Mouse (Mus musculus) heart, adult 10 weeks (tissue): Measurements from ENCODE around the gene Mdk. TPM values are rescaled to one million over a fixed set of nuclear protein-coding genes. Genes with fewer than 3 reads are reported as not detected.

ENCODE experiments used
- polyA plus RNA-seq: library from polyadenylated mRNA; stranded (reverse); fragments of 350-450 nt; fragmentation: Illumina TruSeq; extraction: RNeasy Lipid Tissue Mini Kit (QIAGEN cat#74804); gene quantifications from one replicate; pipeline ENCODE4 v1.2.3, GENCODE M21; 2014; ENCODE audit warnings: low read depth, low replicate concordance

The Mdk gene
- polyA plus RNA-seq: 6.4 TPM

DNA sequence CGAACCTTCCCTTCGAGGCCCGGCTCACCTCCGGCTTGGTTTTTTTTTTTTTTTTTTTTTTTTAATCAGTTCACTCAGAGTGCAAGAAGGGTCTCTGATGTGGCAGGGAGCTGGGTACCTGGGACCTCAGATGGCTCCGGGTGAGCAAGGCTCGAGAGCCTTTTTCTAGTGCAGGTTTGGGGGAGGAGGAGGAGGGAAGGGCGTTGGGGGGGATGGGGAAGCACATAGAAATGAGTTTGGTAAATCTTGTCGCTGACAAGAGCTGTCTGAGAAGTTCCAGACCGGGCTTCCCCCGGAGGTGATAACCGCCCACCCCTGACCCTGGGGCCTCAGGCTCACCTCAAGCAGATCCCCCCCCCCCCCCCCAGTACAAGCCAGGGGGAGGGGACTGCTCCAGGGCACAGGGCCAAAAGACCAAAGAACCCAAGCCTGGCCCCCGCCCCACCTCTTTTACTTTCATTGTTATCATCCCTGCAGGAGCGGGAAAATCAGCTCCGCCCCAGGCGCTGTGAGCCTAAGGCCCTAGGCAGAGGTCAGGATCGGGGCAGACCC, at the start of gene Mdk:
Gene Mdk, minus strand, starts transcription at position 138 of the 552 bp plus-strand sequence.

GRCm38 (mm10) chr2:91975581-91976541, 43.8 kb upstream of the Mdk start, which contains the start of gene Dgkz:
TSS of gene Dgkz (minus strand) at chr2:91975864.

GRCm38 (mm10) chr2:91945483-91945882, 13.4 kb upstream of the Mdk start, which contains the start of gene Gm9821:
TSS of gene Gm9821 (plus strand) at chr2:91945703.

DNA sequence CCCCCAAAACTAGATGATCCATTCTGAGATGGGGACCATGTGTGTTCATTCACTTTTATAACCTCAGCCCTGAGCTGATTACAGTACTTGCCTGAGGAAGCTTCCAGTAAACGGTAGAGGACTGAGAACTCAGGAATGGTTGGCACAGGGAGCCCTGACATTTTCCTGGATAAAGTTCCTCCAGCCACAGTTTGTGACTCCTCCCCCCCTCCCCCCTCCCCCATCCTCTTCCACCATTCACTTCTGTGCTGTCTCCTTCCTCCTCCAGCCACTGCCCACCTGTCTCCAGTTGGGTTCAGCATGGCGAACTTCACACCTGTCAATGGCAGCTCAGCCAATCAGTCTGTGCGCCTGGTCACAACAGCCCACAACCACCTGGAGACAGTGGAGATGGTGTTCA, 5.1 kb downstream of the Mdk start, which contains the start of gene Chrm4:
Gene Chrm4, plus strand, starts transcription at position 301 of the 400 bp plus-strand sequence.

Other genes starting within 250 kb of the Mdk start
- 54.0 TPM for gene Atg13, start 221.7 kb downstream of the Mdk start, polyA plus RNA-seq
- 9.1 TPM for gene Harbi1, start 221.4 kb downstream of the Mdk start, polyA plus RNA-seq
- gene Ambra1, start 202.2 kb downstream of the Mdk start, polyA plus RNA-seq: 13.8 TPM
- gene Chrm4, start 5.0 kb downstream of the Mdk start, polyA plus RNA-seq: not detected
- gene Gm9821, start 13.4 kb upstream of the Mdk start, polyA plus RNA-seq: not detected
- 69.5 TPM for gene Dgkz, start 43.6 kb upstream of the Mdk start, polyA plus RNA-seq
- 6.6 TPM for gene Creb3l1, start 92.2 kb upstream of the Mdk start, polyA plus RNA-seq
- 19.4 TPM for gene Phf21a, start 160.8 kb upstream of the Mdk start, polyA plus RNA-seq